Mouse (Mus musculus) embryonic facial prominence, embryonic 14.5 days (tissue): ENCODE results near the gene Cdc42ep3. TPM values are rescaled to one million over a fixed set of nuclear protein-coding genes. Genes with fewer than 3 reads are reported as not detected.

ENCODE experiments used
- ATAC-seq: fragments of 200-750 bp; cut with Nextera tagmentation; 2 replicates; pipeline ENCODE4 v1.8.0; 2017; ENCODE audit warnings: low read depth, moderate number of reproducible peaks, moderate TSS enrichment
- DNase-seq: peaks from one replicate; pipeline ENCODE4 v3.0.0-alpha.2; 2015; ENCODE audit warnings: low spot score
- H3K27ac ChIP-seq: fragments of 300-500 bp; sonication (generic); replicated peaks from 2 replicates; pipeline ENCODE4 v1.5.1; 2014; ENCODE audit warnings: low read depth, mild to moderate bottlenecking, low read length, moderate library complexity
- H3K27me3 ChIP-seq: fragments of 300-500 bp; sonication (generic); replicated peaks from 2 replicates; pipeline ENCODE4 v1.6.1; 2014; ENCODE audit warnings: low read length; ENCODE audit not compliant: control insufficient read depth, insufficient read depth
- H3K36me3 ChIP-seq: fragments of 300-500 bp; sonication (generic); 2 replicates; pipeline ENCODE4 v1.6.1; 2014; ENCODE audit warnings: low read length, mixed read lengths; ENCODE audit not compliant: control insufficient read depth, insufficient read depth
- H3K4me1 ChIP-seq: fragments of 300-500 bp; sonication (generic); 2 replicates; pipeline ENCODE4 v1.6.1; 2014; ENCODE audit warnings: antibody characterized with exemption, low read length; ENCODE audit not compliant: control insufficient read depth, insufficient read depth
- H3K4me2 ChIP-seq: fragments of 300-500 bp; sonication (generic); 2 replicates; pipeline ENCODE4 v1.6.1; 2014; ENCODE audit warnings: low read depth, mild to moderate bottlenecking, low read length, moderate library complexity, mixed read lengths
- H3K4me3 ChIP-seq: fragments of 300-500 bp; sonication (generic); 2 replicates; pipeline ENCODE4 v1.5.1; 2014; ENCODE audit warnings: low read depth, mild to moderate bottlenecking, low read length
- H3K9ac ChIP-seq: fragments of 300-500 bp; sonication (generic); 2 replicates; pipeline ENCODE4 v1.6.1; 2014; ENCODE audit warnings: low read depth, mild to moderate bottlenecking, low read length, moderate library complexity, mixed read lengths
- H3K9me3 ChIP-seq: fragments of 300-500 bp; sonication (generic); 2 replicates; pipeline ENCODE4 v1.6.1; 2016; ENCODE audit warnings: low read length; ENCODE audit not compliant: control insufficient read depth
- WGBS: fragments of 180-500 bp; shearing (Covaris S2); extraction: QIAGEN DNeasy Blood & Tissue Kit; methylation state at CpG from one replicate; pipeline ENCODE4 v1.1.7; 2014; 5-methylcytosine and 5-hydroxymethylcytosine counted together
- polyA plus RNA-seq: library from polyadenylated mRNA; unstranded; fragments of >200 nt; fragmentation: Nextera tagmentation; extraction: Ambion mirVana; gene quantifications from 2 replicates; pipeline ENCODE4 v1.2.1, GENCODE M21; 2014

The Cdc42ep3 gene
- polyA plus RNA-seq = 68.8 and 69.1 TPM in 2 replicates

GRCm38 (mm10) chr17:79354444-79355270 is at the start of gene Cdc42ep3:
Cdc42ep3 (minus strand) TSS chr17:79355091.
- WGBS = 0% methylated on average over 49 of the region's 74 CpGs

GRCm38 (mm10) chr17:79400356-79400755 is 45.5 kb upstream of the Cdc42ep3 start:
- no peaks in the 10 kb centered on the region for H3K4me1 ChIP-seq
- no peaks in the 10 kb centered on the region for H3K27me3 ChIP-seq
- no peaks in the 10 kb centered on the region for H3K9me3 ChIP-seq
- H3K27ac ChIP-seq = no peak overlapping the region
- ATAC-seq = no peak
- no peak overlapping the region for H3K9ac ChIP-seq
- DNase-seq = no peak
- 67% methylated on average over 2 of the region's 2 CpGs for WGBS
- no peaks in the 10 kb centered on the region for H3K36me3 ChIP-seq
- no peak overlapping the region for H3K4me3 ChIP-seq
- H3K4me2 ChIP-seq = no peak overlapping the region

More at GRCm38 (mm10) chr17:79354444-79355270, at the start of gene Cdc42ep3:
- H3K9me3 ChIP-seq = no peaks in the 10 kb centered on the region
- H3K27me3 ChIP-seq = no peaks in the 10 kb centered on the region
- no peaks in the 10 kb centered on the region for H3K36me3 ChIP-seq
- peaks cover 26% of the 10 kb centered on the region for H3K4me1 ChIP-seq
- peak within 1 kb of the TSS; percentile 80 for H3K9ac ChIP-seq
- H3K4me2 ChIP-seq = peak within 1 kb of the TSS; percentile 77
- peak; percentile 72 for DNase-seq
- peak; percentile 88 for ATAC-seq
- peak within 1 kb of the TSS; percentile 77 for H3K27ac ChIP-seq
- H3K4me3 ChIP-seq = peak within 1 kb of the TSS; percentile 73

- DNase-seq = no peak
- Histone ChIP-seq H3K4me3 (no peak overlapping the region), H3K9ac (no peak overlapping the region), H3K27ac (no peak overlapping the region), H3K27me3 (no peaks in the 10 kb centered on the region), H3K4me2 (no peak overlapping the region), H3K9me3 (no peaks in the 10 kb centered on the region), H3K36me3 (no peaks in the 10 kb centered on the region), H3K4me1 (peaks cover 7% of the 10 kb centered on the region; the same call in 1 of the 2 replicates)
- WGBS = 84% methylated on average over 3 of the region's 3 CpGs
- ATAC-seq = no peak
Measured at GRCm38 (mm10) chr17:79398416-79398815, 43.5 kb upstream of the Cdc42ep3 start.

- Histone ChIP-seq H3K4me3 (no peak overlapping the region), H3K27ac (no peak overlapping the region), H3K4me2 (no peak overlapping the region), H3K4me1 (peaks cover 7% of the 10 kb centered on the region; the same call in 1 of the 2 replicates), H3K9ac (no peak overlapping the region), H3K9me3 (no peaks in the 10 kb centered on the region), H3K36me3 (no peaks in the 10 kb centered on the region), H3K27me3 (no peaks in the 10 kb centered on the region)
- DNase-seq (peak; percentile 79), ATAC-seq (peak; percentile 88)
- WGBS = 60% methylated on average over 5 of the region's 5 CpGs
Measured at GRCm38 (mm10) chr17:79394799-79395198, 39.9 kb upstream of the Cdc42ep3 start.

GRCm38 (mm10) chr17:79393886-79394285 is 39.0 kb upstream of the Cdc42ep3 start:
- H3K9ac ChIP-seq = no peak overlapping the region
- DNase-seq (peak; percentile 12), ATAC-seq (no peak)
- H3K27ac ChIP-seq = peak overlapping the region; percentile 58
- no peaks in the 10 kb centered on the region for H3K27me3 ChIP-seq
- H3K36me3 ChIP-seq = no peaks in the 10 kb centered on the region
- H3K4me1 ChIP-seq = peaks cover 7% of the 10 kb centered on the region; the same call in 1 of the 2 replicates
- H3K9me3 ChIP-seq = no peaks in the 10 kb centered on the region
- WGBS = 70% methylated on average over 7 of the region's 7 CpGs
- no peak overlapping the region for H3K4me2 ChIP-seq
- H3K4me3 ChIP-seq = no peak overlapping the region

- Histone ChIP-seq H3K4me3 (no peak overlapping the region), H3K9ac (no peak overlapping the region), H3K4me2 (no peak overlapping the region), H3K4me1 (no peaks in the 10 kb centered on the region), H3K36me3 (no peaks in the 10 kb centered on the region), H3K9me3 (no peaks in the 10 kb centered on the region), H3K27ac (no peak overlapping the region), H3K27me3 (no peaks in the 10 kb centered on the region)
- DNase-seq = no peak
- WGBS = 70% methylated on average over 8 of the region's 8 CpGs
- ATAC-seq = no peak
Measured at GRCm38 (mm10) chr17:79387465-79388066, 32.7 kb upstream of the Cdc42ep3 start.

GRCm38 (mm10) chr17:79381485-79381884 is 26.6 kb upstream of the Cdc42ep3 start:
- H3K27me3 ChIP-seq = no peaks in the 10 kb centered on the region
- H3K4me1 ChIP-seq = no peaks in the 10 kb centered on the region
- no peak overlapping the region for H3K4me3 ChIP-seq
- H3K9me3 ChIP-seq = no peaks in the 10 kb centered on the region
- H3K4me2 ChIP-seq = no peak overlapping the region
- WGBS = 79% methylated on average over 3 of the region's 3 CpGs
- no peak overlapping the region for H3K27ac ChIP-seq
- ATAC-seq (no peak), DNase-seq (no peak)
- no peak overlapping the region for H3K9ac ChIP-seq
- no peaks in the 10 kb centered on the region for H3K36me3 ChIP-seq

GRCm38 (mm10) chr17:79379191-79379590 is 24.3 kb upstream of the Cdc42ep3 start:
- Histone ChIP-seq H3K27ac (no peak overlapping the region), H3K4me3 (no peak overlapping the region), H3K4me1 (no peaks in the 10 kb centered on the region), H3K9ac (no peak overlapping the region), H3K4me2 (no peak overlapping the region), H3K36me3 (no peaks in the 10 kb centered on the region), H3K9me3 (no peaks in the 10 kb centered on the region), H3K27me3 (no peaks in the 10 kb centered on the region)
- WGBS = 63% methylated on average over 5 of the region's 5 CpGs
- no peak for DNase-seq
- ATAC-seq = no peak
